Mouse (Mus musculus) heart, adult 9 months (tissue): Measurements from ENCODE around the gene Crhr2.

Source experiments
- DNase-seq, 2 experiments: peaks; one replicate each; pipeline ENCODE4 v3.0.0; 2022; ENCODE audit warnings: low spot score in 2 of 2

The Crhr2 gene

DNA sequence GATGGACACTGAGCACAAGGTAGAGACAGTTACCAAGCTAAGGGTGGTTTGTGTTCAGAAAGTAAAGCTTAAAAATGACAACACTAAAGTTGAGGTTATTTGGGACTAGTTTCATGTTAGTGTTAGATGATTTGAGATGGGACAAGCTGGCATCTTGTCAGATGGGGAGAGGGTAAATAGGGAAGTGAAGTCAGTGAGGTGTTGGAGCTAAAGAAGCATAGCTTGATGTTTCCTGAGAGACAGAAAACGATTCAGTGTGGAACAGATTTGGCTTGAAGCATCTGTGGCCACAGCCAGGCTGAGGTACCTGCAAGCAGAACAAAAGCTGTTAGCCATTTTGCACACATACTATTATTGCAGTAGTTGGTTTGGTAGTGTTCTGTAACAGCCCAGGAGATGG is 87.5 kb downstream of the Crhr2 start:
- DNase-seq: no peak

DNA sequence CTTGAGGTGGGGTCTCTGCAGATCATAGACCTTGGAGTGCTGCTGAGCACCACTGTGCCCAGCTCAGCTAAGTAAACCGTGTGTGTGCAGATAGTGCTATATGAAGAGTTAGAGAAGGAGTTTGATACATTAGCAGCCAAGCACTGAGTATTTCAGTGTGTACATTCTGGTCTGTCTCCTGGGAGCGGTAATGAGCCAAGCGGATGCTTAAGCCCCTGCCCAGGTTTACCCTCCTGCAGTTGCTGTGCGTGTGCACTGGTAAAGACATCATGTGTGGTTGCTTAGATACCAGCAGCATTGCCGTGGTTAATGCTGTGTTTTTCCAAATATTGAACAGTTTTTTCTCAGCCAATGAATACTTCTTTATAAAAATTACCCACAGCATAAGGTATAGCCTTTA is 88.3 kb downstream of the Crhr2 start:
- no peak for DNase-seq

DNA sequence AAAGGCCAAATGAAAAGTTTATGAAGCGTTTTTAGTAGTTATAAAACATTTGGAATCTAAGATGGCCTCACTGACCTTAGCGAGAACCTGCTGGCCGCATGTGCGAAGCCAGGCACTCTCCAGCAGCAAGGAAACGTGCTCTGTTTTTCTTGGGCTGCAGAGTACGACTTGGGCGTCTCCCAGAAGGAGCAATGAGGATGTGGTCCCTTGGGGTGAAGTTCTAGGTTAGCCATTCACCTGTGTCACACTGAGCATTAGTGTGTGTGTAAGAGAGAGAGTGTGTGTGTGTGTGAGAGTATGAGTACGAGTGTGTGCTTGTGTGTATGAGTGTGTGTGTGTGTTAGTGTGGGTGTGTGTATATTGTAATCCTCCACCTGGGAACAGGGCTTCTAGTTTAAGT is 89.6 kb downstream of the Crhr2 start:
- DNase-seq: no peak
